Mouse (Mus musculus) heart, postnatal 0 days (tissue): ENCODE measurements around the gene Pla2g12a. TPM values are rescaled to one million over a fixed set of nuclear protein-coding genes. Genes with fewer than 3 reads are reported as not detected.

Experiments
- ATAC-seq: fragments of 200-750 bp; cut with Nextera tagmentation; 2 replicates; pipeline ENCODE4 v1.8.0; 2017; ENCODE audit warnings: low read depth, moderate number of reproducible peaks, moderate library complexity; ENCODE audit not compliant: insufficient read depth
- DNase-seq: peaks from one replicate; pipeline ENCODE4 v3.0.0-alpha.2; 2016; ENCODE audit warnings: low spot score
- H3K27ac ChIP-seq: fragments of 300-500 bp; sonication (generic); 2 replicates; pipeline ENCODE4 v1.5.1; 2014; ENCODE audit warnings: low read depth, mild to moderate bottlenecking
- H3K27me3 ChIP-seq: fragments of 300-500 bp; sonication (generic); 2 replicates; pipeline ENCODE4 v1.6.1; 2014; ENCODE audit warnings: low read length, mixed read lengths; ENCODE audit not compliant: control insufficient read depth, insufficient read depth
- H3K36me3 ChIP-seq: fragments of 300-500 bp; sonication (generic); replicated peaks from 2 replicates; pipeline ENCODE4 v1.6.1; 2014; ENCODE audit warnings: low read length, mixed read lengths; ENCODE audit not compliant: control insufficient read depth, insufficient read depth
- H3K4me1 ChIP-seq: fragments of 300-500 bp; sonication (generic); 2 replicates; pipeline ENCODE4 v1.6.1; 2014; ENCODE audit warnings: antibody characterized with exemption; ENCODE audit not compliant: control insufficient read depth, insufficient read depth
- H3K4me2 ChIP-seq: fragments of 300-500 bp; sonication (generic); 2 replicates; pipeline ENCODE4 v1.6.1; 2014; ENCODE audit warnings: low read depth, mild to moderate bottlenecking, low read length, moderate library complexity
- H3K4me3 ChIP-seq: fragments of 300-500 bp; sonication (generic); 2 replicates; pipeline ENCODE4 v1.5.1; 2014; ENCODE audit warnings: low read depth, low read length
- H3K9ac ChIP-seq: fragments of 300-500 bp; sonication (generic); replicated peaks from 2 replicates; pipeline ENCODE4 v1.6.1; 2014; ENCODE audit warnings: low read depth, low read length, mixed read lengths
- H3K9me3 ChIP-seq: fragments of 300-500 bp; sonication (generic); replicated peaks from 2 replicates; pipeline ENCODE4 v1.6.1; 2016; ENCODE audit warnings: low read length; ENCODE audit not compliant: control insufficient read depth
- CTCF ChIP-seq: IDR thresholded peaks from 2 replicates; pipeline ENCODE4 v1.5.1; 2016; ENCODE audit warnings: antibody characterized with exemption, control low read depth, low read depth
- EP300 ChIP-seq: IDR thresholded peaks from 2 replicates; pipeline ENCODE4 v1.6.1; 2016; ENCODE audit warnings: antibody characterized with exemption, low read depth
- WGBS: fragments of 180-500 bp; shearing (Covaris S2); extraction: QIAGEN DNeasy Blood & Tissue Kit; methylation state at CpG from one replicate; pipeline ENCODE4 v1.1.7; 2014; 5-methylcytosine and 5-hydroxymethylcytosine counted together
- polyA plus RNA-seq: library from polyadenylated mRNA; unstranded; fragments of >200 nt; fragmentation: Nextera tagmentation; extraction: Ambion mirVana; gene quantifications from 2 replicates; pipeline ENCODE4 v1.2.1, GENCODE M21; 2015
- total RNA-seq: library from RNA; depleted of rRNA; stranded (reverse); fragments of >200 nt; gene quantifications from 2 replicates; pipeline ENCODE4 v1.2.3, GENCODE M21; 2014; ENCODE audit warnings: low replicate concordance; rRNA removed

Gene Pla2g12a
- total and polyA plus RNA-seq, 2 experiments from 2014 or later: 50.2 to 52.2 TPM

DNA sequence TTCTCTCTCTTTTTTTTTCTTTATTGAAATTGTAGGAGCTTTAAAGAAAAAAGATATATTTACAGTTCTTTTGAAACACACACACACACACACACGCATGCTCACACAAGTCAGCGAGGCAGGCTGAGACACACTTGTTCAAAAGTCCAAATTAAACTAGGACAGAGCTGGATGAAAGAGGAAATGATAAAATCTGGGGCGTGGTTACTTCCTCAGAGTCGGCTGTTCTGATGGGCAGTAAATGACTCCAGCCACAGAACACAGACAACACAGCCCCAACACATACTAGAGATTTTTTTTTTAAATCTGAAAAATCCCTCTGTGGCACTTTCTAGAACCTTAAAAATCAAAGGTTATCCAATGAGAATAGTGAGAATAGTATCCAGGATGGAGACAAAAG, 65.4 kb downstream of the Pla2g12a start:
- TF ChIP-seq EP300 (no peak), CTCF (no peak)
- H3K9ac ChIP-seq: no peak overlapping the region
- H3K4me2 ChIP-seq: no peak overlapping the region
- no peak overlapping the region for H3K27ac ChIP-seq
- WGBS: 51% methylated on average over 4 of the region's 4 CpGs
- no peaks in the 10 kb centered on the region for H3K36me3 ChIP-seq
- no peak for ATAC-seq
- no peaks in the 10 kb centered on the region for H3K9me3 ChIP-seq
- H3K27me3 ChIP-seq: no peaks in the 10 kb centered on the region
- DNase-seq: no peak
- H3K4me1 ChIP-seq: no peaks in the 10 kb centered on the region
- no peak overlapping the region for H3K4me3 ChIP-seq

Other genes starting within 250 kb of the Pla2g12a start
- gene Egf, start 123.3 kb upstream of the Pla2g12a start, total RNA-seq: 2.6 and 12.4 TPM in 2 replicates
- gene Egf, start 123.3 kb upstream of the Pla2g12a start, polyA plus RNA-seq: 1.9 and 2.4 TPM in 2 replicates
- gene Lrit3, start 74.6 kb upstream of the Pla2g12a start, total RNA-seq: not detected in 2 replicates
- gene Lrit3, start 74.6 kb upstream of the Pla2g12a start, polyA plus RNA-seq: not detected in 2 replicates
- gene Rrh, start 56.0 kb upstream of the Pla2g12a start, total RNA-seq: not detected in 2 replicates
- gene Rrh, start 56.0 kb upstream of the Pla2g12a start, polyA plus RNA-seq: 0.11 TPM in 1 of 2 replicates, not detected in the other
- 0.11 and 0.85 TPM in 2 replicates for gene Gar1, start 47.2 kb upstream of the Pla2g12a start, total RNA-seq
- gene Gar1, start 47.2 kb upstream of the Pla2g12a start, polyA plus RNA-seq: 14.7 and 15.6 TPM in 2 replicates
- 0.27 and 2.4 TPM in 2 replicates for gene Cfi, start 42.7 kb upstream of the Pla2g12a start, total RNA-seq
- 1.0 TPM in 2 replicates for gene Cfi, start 42.7 kb upstream of the Pla2g12a start, polyA plus RNA-seq
- gene Casp6, start 22.8 kb downstream of the Pla2g12a start, total RNA-seq: 17.2 and 20.8 TPM in 2 replicates
- 48.7 and 55.0 TPM in 2 replicates for gene Casp6, start 22.8 kb downstream of the Pla2g12a start, polyA plus RNA-seq
- gene Mcub, start 91.6 kb downstream of the Pla2g12a start, total RNA-seq: 4.3 TPM in 1 of 2 replicates, not detected in the other
- gene Mcub, start 91.6 kb downstream of the Pla2g12a start, polyA plus RNA-seq: 2.8 TPM in 2 replicates
- 22.7 and 57.0 TPM in 2 replicates for gene Sec24b, start 182.9 kb downstream of the Pla2g12a start, total RNA-seq
- gene Sec24b, start 182.9 kb downstream of the Pla2g12a start, polyA plus RNA-seq: 12.9 TPM in 2 replicates